Mouse (Mus musculus): ENCODE measurements at regions not wholly inside any gene's neighbourhood (a gene's known extent, or its start where the extent isn't known, plus 50 kb on each side); places are given as distances from the start of the nearest gene placed in this dataset.

- no peak overlapping the region for H3K4me3 ChIP-seq (ENCODE audit: low read depth, low read length)
- H3K4me1 ChIP-seq (ENCODE audit: control insufficient read depth, insufficient read depth, low read length) = peaks cover 21% of the 10 kb centered on the region
- no peak overlapping the region for H3K4me2 ChIP-seq (ENCODE audit: low read length)
- 12% methylated on average over 3 of the region's 3 CpGs for WGBS
- ATAC-seq = no peak
- H3K27me3 ChIP-seq (replicated peaks; ENCODE audit: control insufficient read depth, insufficient read depth, low read length) = no peaks in the 10 kb centered on the region
- peak; percentile 57 for DNase-seq (ENCODE audit: low spot score)
- H3K9me3 ChIP-seq (replicated peaks; ENCODE audit: control insufficient read depth, low read length) = no peaks in the 10 kb centered on the region
- no peak overlapping the region for H3K9ac ChIP-seq (ENCODE audit: low read length)
- H3K27ac ChIP-seq (ENCODE audit: low read depth, low read length) = peak overlapping the region; percentile 68; the same call in 1 of the 2 replicates
- no peaks in the 10 kb centered on the region for H3K36me3 ChIP-seq (ENCODE audit: control insufficient read depth, insufficient read depth, low read length)
Measured at GRCm38 (mm10) chr9:101471665-101472064, 220.1 kb upstream of the Ppp2r3a start.

GRCm38 (mm10) chr9:101469756-101470155 is 218.2 kb upstream of the Ppp2r3a start:
- Histone ChIP-seq H3K4me2 (ENCODE audit: low read length) (no peak overlapping the region), H3K27ac (ENCODE audit: low read depth, low read length) (no peak overlapping the region), H3K36me3 (ENCODE audit: control insufficient read depth, insufficient read depth, low read length) (no peaks in the 10 kb centered on the region), H3K27me3 (replicated peaks; ENCODE audit: control insufficient read depth, insufficient read depth, low read length) (no peaks in the 10 kb centered on the region), H3K4me1 (ENCODE audit: control insufficient read depth, insufficient read depth, low read length) (peaks cover 28% of the 10 kb centered on the region), H3K9ac (ENCODE audit: low read length) (no peak overlapping the region), H3K4me3 (ENCODE audit: low read depth, low read length) (no peak overlapping the region), H3K9me3 (replicated peaks; ENCODE audit: control insufficient read depth, low read length) (no peaks in the 10 kb centered on the region)
- WGBS = 84% methylated on average over 3 of the region's 3 CpGs
- ATAC-seq (no peak), DNase-seq (ENCODE audit: low spot score) (no peak)

GRCm38 (mm10) chr9:101464727-101465427 is 213.3 kb upstream of the Ppp2r3a start:
- 25% methylated on average over 18 of the region's 18 CpGs for WGBS

GRCm38 (mm10) chr9:101458947-101459627 is 207.5 kb upstream of the Ppp2r3a start:
- no peak overlapping the region for H3K4me2 ChIP-seq (ENCODE audit: low read length)
- ATAC-seq (0 out of 2 replicates have a peak, but pooled peaks have one; percentile 34), DNase-seq (ENCODE audit: low spot score) (peak; percentile 53)
- 41% methylated on average over 11 of the region's 11 CpGs for WGBS
- H3K27me3 ChIP-seq (replicated peaks; ENCODE audit: control insufficient read depth, insufficient read depth, low read length) = no peaks in the 10 kb centered on the region
- no peaks in the 10 kb centered on the region for H3K36me3 ChIP-seq (ENCODE audit: control insufficient read depth, insufficient read depth, low read length)
- no peaks in the 10 kb centered on the region for H3K9me3 ChIP-seq (replicated peaks; ENCODE audit: control insufficient read depth, low read length)
- no peak overlapping the region for H3K4me3 ChIP-seq (ENCODE audit: low read depth, low read length)
- H3K27ac ChIP-seq (ENCODE audit: low read depth, low read length) = no peak overlapping the region
- peaks cover 9% of the 10 kb centered on the region; the same call in 1 of the 2 replicates for H3K4me1 ChIP-seq (ENCODE audit: control insufficient read depth, insufficient read depth, low read length)
- no peak overlapping the region for H3K9ac ChIP-seq (ENCODE audit: low read length)

More at GRCm38 (mm10) chr9:101464727-101465427, 213.3 kb upstream of the Ppp2r3a start:
- Histone ChIP-seq H3K4me1 (ENCODE audit: control insufficient read depth, insufficient read depth, low read length) (peaks cover 8% of the 10 kb centered on the region), H3K27me3 (replicated peaks; ENCODE audit: control insufficient read depth, insufficient read depth, low read length) (no peaks in the 10 kb centered on the region), H3K36me3 (ENCODE audit: control insufficient read depth, insufficient read depth, low read length) (no peaks in the 10 kb centered on the region), H3K4me2 (ENCODE audit: low read length) (peak overlapping the region; percentile 32), H3K9ac (ENCODE audit: low read length) (no peak overlapping the region; the same call in 1 of the 2 replicates), H3K9me3 (replicated peaks; ENCODE audit: control insufficient read depth, low read length) (no peaks in the 10 kb centered on the region), H3K4me3 (ENCODE audit: low read depth, low read length) (no peak overlapping the region), H3K27ac (ENCODE audit: low read depth, low read length) (no peak overlapping the region)
- ATAC-seq = no peak
- DNase-seq (ENCODE audit: low spot score) = peak; percentile 49

- Histone ChIP-seq H3K27me3 (replicated peaks; ENCODE audit: control insufficient read depth, insufficient read depth, low read length) (no peaks in the 10 kb centered on the region), H3K27ac (ENCODE audit: low read depth, low read length) (no peak overlapping the region), H3K36me3 (ENCODE audit: control insufficient read depth, insufficient read depth, low read length) (no peaks in the 10 kb centered on the region), H3K4me2 (ENCODE audit: low read length) (no peak overlapping the region), H3K4me1 (ENCODE audit: control insufficient read depth, insufficient read depth, low read length) (peaks cover 9% of the 10 kb centered on the region; the same call in 1 of the 2 replicates), H3K9ac (ENCODE audit: low read length) (no peak overlapping the region), H3K9me3 (replicated peaks; ENCODE audit: control insufficient read depth, low read length) (no peaks in the 10 kb centered on the region), H3K4me3 (ENCODE audit: low read depth, low read length) (no peak overlapping the region)
- peak; percentile 18 for DNase-seq (ENCODE audit: low spot score)
- ATAC-seq = no peak
- 88% methylated on average over 10 of the region's 10 CpGs for WGBS
Measured at GRCm38 (mm10) chr9:101458306-101458946, 206.8 kb upstream of the Ppp2r3a start.

- H3K4me3 ChIP-seq (ENCODE audit: low read depth, low read length) = no peak overlapping the region
- H3K27me3 ChIP-seq (replicated peaks; ENCODE audit: control insufficient read depth, insufficient read depth, low read length) = no peaks in the 10 kb centered on the region
- no peaks in the 10 kb centered on the region for H3K36me3 ChIP-seq (ENCODE audit: control insufficient read depth, insufficient read depth, low read length)
- H3K4me1 ChIP-seq (ENCODE audit: control insufficient read depth, insufficient read depth, low read length) = no peaks in the 10 kb centered on the region
- no peak overlapping the region for H3K4me2 ChIP-seq (ENCODE audit: low read length)
- DNase-seq (ENCODE audit: low spot score) = no peak
- ATAC-seq = peak; percentile 12; the same call in 1 of the 2 replicates
- 74% methylated on average over 2 of the region's 2 CpGs for WGBS
- H3K9me3 ChIP-seq (replicated peaks; ENCODE audit: control insufficient read depth, low read length) = no peaks in the 10 kb centered on the region
- no peak overlapping the region for H3K9ac ChIP-seq (ENCODE audit: low read length)
- H3K27ac ChIP-seq (ENCODE audit: low read depth, low read length) = no peak overlapping the region
Measured at GRCm38 (mm10) chr9:101446316-101446715, 194.7 kb upstream of the Ppp2r3a start.

GRCm38 (mm10) chr9:101445764-101446163 is 194.2 kb upstream of the Ppp2r3a start:
- Histone ChIP-seq H3K27ac (ENCODE audit: low read depth, low read length) (no peak overlapping the region), H3K4me2 (ENCODE audit: low read length) (no peak overlapping the region)
- peak; percentile 87 for DNase-seq (ENCODE audit: low spot score)

GRCm38 (mm10) chr9:101445293-101445692 is 193.7 kb upstream of the Ppp2r3a start:
- no peaks in the 10 kb centered on the region for H3K9me3 ChIP-seq (replicated peaks; ENCODE audit: control insufficient read depth, low read length)
- 89% methylated on average over 1 of the region's 1 CpGs for WGBS
- DNase-seq (ENCODE audit: low spot score) (no peak), ATAC-seq (no peak)
- H3K27ac ChIP-seq (ENCODE audit: low read depth, low read length) = no peak overlapping the region
- no peaks in the 10 kb centered on the region for H3K36me3 ChIP-seq (ENCODE audit: control insufficient read depth, insufficient read depth, low read length)
- no peaks in the 10 kb centered on the region for H3K4me1 ChIP-seq (ENCODE audit: control insufficient read depth, insufficient read depth, low read length)
- no peak overlapping the region for H3K4me2 ChIP-seq (ENCODE audit: low read length)
- no peak overlapping the region for H3K4me3 ChIP-seq (ENCODE audit: low read depth, low read length)
- no peak overlapping the region for H3K9ac ChIP-seq (ENCODE audit: low read length)
- no peaks in the 10 kb centered on the region for H3K27me3 ChIP-seq (replicated peaks; ENCODE audit: control insufficient read depth, insufficient read depth, low read length)

More at GRCm38 (mm10) chr9:101445764-101446163, 194.2 kb upstream of the Ppp2r3a start:
- Histone ChIP-seq H3K9me3 (replicated peaks; ENCODE audit: control insufficient read depth, low read length) (no peaks in the 10 kb centered on the region), H3K4me1 (ENCODE audit: control insufficient read depth, insufficient read depth, low read length) (no peaks in the 10 kb centered on the region), H3K36me3 (ENCODE audit: control insufficient read depth, insufficient read depth, low read length) (no peaks in the 10 kb centered on the region), H3K9ac (ENCODE audit: low read length) (no peak overlapping the region), H3K4me3 (ENCODE audit: low read depth, low read length) (no peak overlapping the region), H3K27me3 (replicated peaks; ENCODE audit: control insufficient read depth, insufficient read depth, low read length) (no peaks in the 10 kb centered on the region)
- 67% methylated on average over 5 of the region's 5 CpGs for WGBS
- ATAC-seq = peak; percentile 93
